Mouse (Mus musculus): ENCODE results near the gene Triobp.

Triobp gene

DNA sequence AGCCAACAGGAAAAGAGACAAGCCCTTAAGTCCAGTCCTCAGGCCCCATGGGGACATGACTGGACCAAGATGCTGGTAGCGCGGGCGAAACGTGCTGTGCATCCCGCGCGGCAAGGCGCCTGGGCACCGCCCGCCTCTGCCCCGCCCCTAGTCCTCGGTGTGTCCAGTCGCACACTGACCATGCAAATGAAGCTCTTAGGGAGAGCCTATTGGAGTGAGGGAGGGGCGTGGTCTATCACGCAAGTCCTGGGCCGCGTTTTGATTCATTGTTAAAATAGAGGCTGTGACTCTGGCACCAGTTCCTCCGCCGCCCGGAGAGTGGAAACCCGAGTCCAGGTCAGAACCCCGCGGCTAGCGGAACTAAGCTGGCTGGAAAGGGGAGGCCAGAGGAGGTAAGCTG, at the start of gene Triobp:
Gene Triobp (plus strand): TSS at position 68 of the 400 bp plus-strand sequence.
- DNase-seq: peak; percentile 86 to 90

GRCm38 (mm10) chr15:78898507-78899001, 49.0 kb upstream of the Triobp start:
- DNase-seq: no peak

DNA sequence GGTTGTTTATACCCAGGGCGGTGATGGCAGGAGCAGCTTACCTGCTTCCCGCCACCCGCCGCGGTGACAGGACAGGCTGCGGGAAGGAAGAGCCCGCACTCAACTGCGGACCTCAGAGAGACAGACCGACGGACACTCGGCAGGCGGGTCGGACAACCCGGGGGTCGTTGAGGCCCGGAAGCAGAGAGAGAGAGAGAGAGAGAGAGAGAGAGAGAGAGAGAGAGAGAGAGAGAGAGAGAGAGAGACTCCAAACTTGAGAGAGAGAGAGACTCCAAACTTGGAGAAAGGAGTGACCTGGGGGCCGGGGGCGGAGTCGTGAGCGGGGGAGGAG, 48.1 kb upstream of the Triobp start, which contains the start of gene Gm49510:
Gene Gm49510 (plus strand): TSS at position 259 of the 331 bp plus-strand sequence.
- DNase-seq: no peak

DNA sequence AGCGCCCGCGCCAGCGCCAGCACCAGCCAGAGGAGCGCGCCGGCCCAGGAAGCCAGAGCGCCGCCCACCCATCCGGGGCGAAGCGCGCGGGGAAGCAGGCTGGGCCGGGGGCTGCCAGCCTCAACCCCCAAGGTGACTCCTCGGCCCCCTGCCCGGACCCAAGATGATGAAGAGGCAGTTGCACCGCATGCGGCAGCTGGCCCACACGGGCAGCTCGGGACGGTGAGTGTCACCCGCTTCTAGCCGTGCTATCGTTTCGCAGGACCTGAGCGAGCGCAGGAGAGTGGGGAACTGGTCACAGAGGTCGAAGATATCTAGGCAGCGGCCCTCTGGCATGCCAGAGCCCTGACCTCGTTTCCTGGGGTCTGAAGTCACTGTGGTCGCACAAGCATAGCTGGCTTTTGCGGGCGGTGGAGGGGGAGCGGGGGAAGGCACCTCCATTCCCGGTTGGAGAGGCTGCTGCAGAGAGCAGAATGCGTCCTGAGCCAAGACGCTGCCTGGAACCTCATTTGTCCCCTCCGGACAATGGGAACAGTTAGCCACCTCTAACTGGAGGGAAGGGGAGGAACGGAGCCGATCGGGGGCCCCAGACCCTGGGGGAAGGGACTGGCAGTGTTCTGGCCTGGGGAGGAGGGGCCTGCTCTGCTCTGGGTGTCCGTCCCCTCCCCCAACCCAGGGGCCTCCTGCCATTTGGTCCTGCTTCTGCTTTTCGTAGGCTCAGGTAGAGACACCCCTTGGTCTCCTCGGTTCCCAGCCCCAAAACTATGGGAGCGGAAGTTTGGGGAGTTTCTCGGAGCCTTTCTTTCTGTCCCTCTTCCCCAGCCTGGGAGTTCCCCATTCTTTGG, 47.6 kb upstream of the Triobp start, which contains the start of gene Sh3bp1:
Gene Sh3bp1 (plus strand): TSS at position 29 of the 845 bp plus-strand sequence.
- DNase-seq: peak; percentile 39 to 50

- DNase-seq: no peak
Measured at GRCm38 (mm10) chr15:78900585-78901421, 46.7 kb upstream of the Triobp start.

- DNase-seq: no peak
Measured at GRCm38 (mm10) chr15:78901422-78901789, 46.1 kb upstream of the Triobp start.

DNA sequence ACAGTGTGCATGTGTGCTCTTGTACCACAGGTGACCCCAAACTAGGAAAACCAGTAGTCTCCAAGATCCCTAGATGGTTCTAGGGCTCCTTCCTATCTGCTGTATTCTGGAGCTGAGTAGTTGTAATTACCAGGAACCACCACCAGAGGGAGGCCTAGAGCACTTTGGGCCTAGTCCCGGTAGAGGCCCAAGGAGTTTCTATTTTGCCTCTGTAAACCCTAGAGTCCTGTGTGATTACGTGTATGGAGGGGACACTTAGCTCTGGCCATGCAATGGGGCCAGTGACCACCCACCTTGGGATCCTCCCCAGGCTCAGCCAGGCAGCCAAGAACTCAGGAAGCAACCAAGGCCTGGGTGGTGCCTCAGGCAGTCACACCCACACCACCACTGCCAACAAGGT, 44.3 kb upstream of the Triobp start:
- DNase-seq: peak; percentile 84 to 90

GRCm38 (mm10) chr15:78908399-78908798, 39.1 kb upstream of the Triobp start:
- no peak for DNase-seq

DNA sequence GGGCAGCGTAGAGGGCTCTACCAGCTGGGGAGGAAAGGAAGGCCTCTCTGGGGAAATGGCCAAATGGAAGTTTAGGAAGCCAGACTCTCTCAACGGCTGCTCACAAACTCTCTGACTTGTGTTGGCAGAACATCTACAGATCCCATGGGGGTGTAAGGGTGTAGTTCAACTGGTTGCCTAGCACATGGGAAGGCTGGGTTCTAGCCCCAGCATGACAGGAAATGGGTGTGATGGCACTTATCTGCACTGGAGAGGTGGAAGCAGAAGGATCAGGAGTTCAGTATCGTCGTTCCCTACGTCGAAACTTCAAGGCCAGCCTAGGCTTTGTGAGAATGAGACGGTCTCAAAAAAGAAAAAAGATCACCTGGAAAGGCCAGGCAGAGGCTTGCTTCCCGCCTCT, 38.5 kb upstream of the Triobp start:
- no peak for DNase-seq

DNA sequence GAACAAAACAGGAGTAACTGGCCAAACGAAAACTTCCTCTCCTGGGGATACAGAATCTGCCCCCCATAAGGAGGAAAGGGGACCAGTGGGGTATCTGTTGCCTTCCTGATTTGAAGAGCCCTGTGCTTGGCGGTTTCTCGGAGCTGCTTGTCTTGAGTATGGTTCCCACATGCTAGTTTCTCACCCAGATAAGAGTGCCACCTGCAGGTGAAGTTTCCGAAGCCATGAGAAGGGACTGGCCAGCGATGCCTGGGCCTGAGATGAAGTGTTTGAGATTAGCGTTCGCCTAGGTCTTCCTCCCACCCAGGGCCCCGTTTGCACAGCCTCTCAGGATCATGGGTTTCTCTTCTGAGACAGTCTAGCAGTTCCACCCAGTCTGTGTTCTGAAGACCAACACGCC, 35.5 kb upstream of the Triobp start:
- peak; percentile 54 to 59 for DNase-seq

- DNase-seq: peak; percentile 97 to 98
Measured at GRCm38 (mm10) chr15:78913632-78914090, 33.9 kb upstream of the Triobp start, which contains the start of gene Pdxp. TSS of gene Pdxp (plus strand) at chr15:78913919.

DNA sequence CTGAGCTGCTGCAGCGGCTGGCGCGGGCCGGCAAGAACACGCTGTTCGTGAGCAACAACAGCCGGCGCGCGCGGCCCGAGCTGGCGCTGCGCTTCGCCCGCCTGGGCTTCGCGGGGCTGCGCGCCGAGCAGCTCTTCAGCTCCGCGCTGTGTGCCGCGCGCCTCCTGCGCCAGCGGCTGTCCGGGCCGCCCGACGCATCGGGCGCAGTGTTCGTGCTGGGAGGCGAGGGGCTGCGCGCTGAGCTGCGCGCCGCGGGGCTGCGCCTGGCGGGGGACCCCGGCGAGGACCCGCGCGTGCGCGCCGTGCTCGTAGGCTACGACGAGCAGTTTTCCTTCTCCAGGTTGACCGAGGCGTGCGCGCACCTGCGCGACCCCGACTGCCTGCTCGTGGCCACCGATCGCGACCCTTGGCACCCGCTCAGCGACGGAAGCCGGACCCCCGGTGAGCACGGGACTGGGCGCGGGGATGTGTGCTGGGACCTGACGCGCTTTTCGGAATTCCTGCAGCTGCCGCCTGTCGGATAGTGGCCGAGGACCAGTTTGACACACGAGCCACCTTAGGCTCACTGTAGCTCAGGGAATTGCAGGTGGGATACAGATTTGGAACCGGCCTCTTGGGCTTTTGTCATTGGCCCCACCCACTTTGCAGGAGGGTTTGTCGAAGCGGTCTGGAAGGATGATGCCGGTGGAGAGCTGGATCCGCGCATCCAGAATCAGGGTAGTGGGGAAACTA, 33.3 kb upstream of the Triobp start:
- DNase-seq: peak; percentile 67 to 71

- peak in 1 of 2 experiments; percentile 35 for DNase-seq
Measured at GRCm38 (mm10) chr15:78914823-78915659, 32.5 kb upstream of the Triobp start.

DNA sequence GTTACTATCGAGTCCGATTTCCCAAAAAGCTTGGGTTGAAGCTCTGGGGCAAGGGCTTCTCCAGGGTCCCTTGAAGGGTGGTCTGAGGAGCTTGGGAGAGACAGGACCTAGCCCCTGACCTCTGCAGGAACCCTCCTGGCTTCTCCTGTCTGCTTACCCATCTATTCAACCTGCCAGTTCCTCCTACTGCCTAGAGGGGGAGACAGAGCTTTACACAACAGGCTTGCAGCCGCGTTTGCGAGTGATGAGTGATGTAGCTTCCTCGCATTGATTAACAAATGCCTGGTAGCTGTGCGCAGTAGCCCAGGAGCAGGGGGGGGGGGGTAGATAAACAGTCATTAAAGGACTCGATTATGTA, 31.9 kb upstream of the Triobp start:
- DNase-seq: peak; percentile 74 to 78

DNA sequence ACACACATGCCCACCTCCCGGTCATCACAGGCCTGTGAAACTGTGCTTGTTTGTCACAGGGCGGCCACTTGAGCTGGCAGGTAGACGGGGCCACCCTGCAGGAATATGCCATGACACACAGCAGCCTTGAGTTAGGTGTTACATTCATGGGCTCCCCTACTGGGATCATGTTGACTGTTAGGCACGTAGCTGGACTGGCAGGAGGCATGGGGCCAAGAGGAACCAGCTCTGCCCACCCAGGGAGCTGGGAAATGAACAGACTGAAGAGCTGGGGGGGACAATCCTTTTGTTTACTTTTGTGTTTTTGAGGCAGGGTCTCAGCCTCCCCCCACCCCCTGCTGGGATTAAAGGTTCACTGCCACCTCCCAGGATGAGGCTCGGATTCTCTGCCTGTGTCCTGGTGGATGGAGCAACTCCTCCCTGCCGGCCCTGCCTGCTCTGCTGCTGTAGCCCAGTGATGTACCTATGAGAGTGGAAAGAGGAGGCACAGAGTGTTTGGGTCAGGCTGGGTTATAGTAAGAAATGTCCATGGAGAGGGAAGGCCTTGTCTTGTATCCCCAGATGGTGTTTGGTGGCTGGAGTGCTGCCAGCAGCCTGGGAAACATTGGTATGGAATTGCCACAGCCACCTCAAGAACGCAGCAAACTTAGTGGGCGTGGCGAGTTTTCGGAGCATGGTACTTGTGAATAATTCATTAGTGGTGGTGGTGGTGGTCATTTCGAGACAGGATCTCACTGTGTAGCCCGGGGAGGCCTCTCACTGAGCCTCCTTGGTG, 31.3 kb upstream of the Triobp start:
- peak; percentile 63 to 68 for DNase-seq

DNA sequence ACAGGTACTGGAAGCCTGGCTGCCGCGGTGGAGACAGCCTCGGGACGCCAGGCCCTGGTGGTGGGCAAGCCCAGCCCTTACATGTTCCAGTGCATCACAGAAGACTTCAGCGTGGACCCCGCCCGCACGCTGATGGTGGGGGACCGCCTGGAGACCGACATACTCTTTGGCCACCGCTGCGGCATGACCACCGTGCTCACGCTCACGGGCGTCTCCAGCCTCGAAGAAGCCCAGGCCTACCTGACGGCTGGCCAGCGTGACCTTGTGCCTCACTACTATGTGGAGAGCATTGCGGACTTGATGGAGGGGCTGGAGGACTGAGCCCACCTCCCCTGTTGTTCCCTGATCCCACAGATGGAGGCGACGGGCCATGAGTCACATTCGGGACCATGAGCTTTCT, 29.4 kb upstream of the Triobp start:
- DNase-seq: no peak

DNA sequence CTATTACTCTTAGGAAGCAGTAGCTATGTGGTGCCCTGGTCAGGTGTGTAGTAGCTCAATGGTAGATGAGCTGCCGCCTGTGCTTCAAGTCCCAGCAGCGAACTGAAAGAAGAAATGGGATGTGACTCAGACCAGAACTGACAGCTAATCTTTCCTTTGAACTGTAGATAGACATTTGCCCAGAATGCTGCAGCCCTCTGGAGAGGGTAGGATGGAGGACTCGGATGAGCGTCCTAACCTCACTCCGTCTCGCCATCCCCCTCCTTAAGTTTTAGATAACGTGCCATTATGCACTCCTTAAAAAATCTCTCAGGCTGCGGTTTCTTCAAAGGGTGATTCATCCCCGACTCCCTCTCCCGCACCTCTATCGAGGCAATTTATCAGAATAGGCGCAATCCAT, 27.6 kb upstream of the Triobp start:
- DNase-seq: no peak

DNA sequence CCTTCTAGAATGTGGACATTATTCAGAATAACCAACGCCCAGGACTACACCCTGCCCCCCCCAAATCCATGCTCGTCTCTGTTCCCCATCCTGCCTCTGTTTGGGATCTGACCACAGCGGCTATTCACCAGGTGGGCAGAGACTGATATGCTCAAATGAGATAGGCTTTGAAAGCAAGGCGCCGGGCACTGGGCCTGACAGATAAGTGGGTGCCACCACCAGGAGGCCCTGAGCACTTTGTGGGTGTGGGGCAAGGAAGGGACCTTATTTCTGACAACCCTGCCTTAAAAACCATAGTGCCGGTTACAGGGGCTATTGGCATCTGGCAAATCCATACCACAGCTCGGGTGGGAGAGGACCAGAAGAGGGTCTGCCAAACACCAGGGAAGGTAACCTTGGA, 24.8 kb upstream of the Triobp start:
- DNase-seq: no peak

GRCm38 (mm10) chr15:78923585-78923984, 23.9 kb upstream of the Triobp start:
- DNase-seq: no peak

DNA sequence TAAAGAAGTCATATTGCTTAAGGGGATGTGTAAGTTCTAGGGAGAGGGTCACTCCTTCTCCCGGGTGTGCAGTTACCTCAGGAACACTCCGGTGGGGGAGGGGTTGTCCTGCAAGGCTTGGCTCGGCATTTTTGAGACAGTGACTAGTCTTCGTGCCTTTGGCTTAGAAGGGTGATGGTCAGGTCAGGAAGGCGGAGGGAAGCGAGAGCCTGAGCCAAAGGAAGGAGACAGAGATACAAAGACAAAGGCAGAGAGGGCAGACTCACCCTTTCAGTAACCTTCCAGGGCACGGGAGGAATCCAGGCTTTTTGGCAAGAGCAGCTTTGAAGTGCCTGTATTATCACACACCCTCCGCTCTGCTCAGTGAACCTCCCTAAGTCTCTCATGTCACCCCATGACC, 22.4 kb upstream of the Triobp start:
- DNase-seq: no peak

All from cerebellum, postnatal 36 days (tissue).